Mouse (Mus musculus): Measurements from ENCODE around the gene Prol1. TPM values are rescaled to one million over a fixed set of nuclear protein-coding genes. Genes with fewer than 3 reads are reported as not detected.

Prol1 gene
- polyA plus RNA-seq (2017; shearing (Covaris generic)), result not detected

GRCm38 (mm10) chr5:88317012-88317411 is at the start of gene Prol1:
Gene Prol1 (plus strand): TSS chr5:88317312.

GRCm38 (mm10) chr5:88268619-88269018 is 48.5 kb upstream of the Prol1 start, which contains the start of gene Gm7714:
Gene Gm7714 (plus strand): TSS chr5:88268919.

GRCm38 (mm10) chr5:88375808-88376207 is 58.7 kb downstream of the Prol1 start, which contains the start of gene Amtn:
Gene Amtn (plus strand): TSS chr5:88376108.

Other genes with a start within 250 kb of the Prol1 start
- not detected for gene Smr2, start 230.8 kb upstream of the Prol1 start, polyA plus RNA-seq (2017; shearing (Covaris generic))
- gene Gm11116, start 205.8 kb upstream of the Prol1 start, polyA plus RNA-seq (2017; shearing (Covaris generic)), result not detected
- not detected for gene Gm11115, start 163.2 kb upstream of the Prol1 start, polyA plus RNA-seq (2017; shearing (Covaris generic))
- gene Gm7714, start 48.4 kb upstream of the Prol1 start, polyA plus RNA-seq (2017; shearing (Covaris generic)), result not detected
- not detected for gene Amtn, start 58.8 kb downstream of the Prol1 start, polyA plus RNA-seq (2017; shearing (Covaris generic))
- not detected for gene Ambn, start 138.7 kb downstream of the Prol1 start, polyA plus RNA-seq (2017; shearing (Covaris generic))
- gene Enam, start 170.7 kb downstream of the Prol1 start, polyA plus RNA-seq (2017; shearing (Covaris generic)), result not detected
- 0.32 TPM for gene Jchain, start 210.6 kb downstream of the Prol1 start, polyA plus RNA-seq (2017; shearing (Covaris generic))
- gene Utp3, start 237.2 kb downstream of the Prol1 start, polyA plus RNA-seq (2017; shearing (Covaris generic)), result 74.7 TPM
- 6.4 TPM for gene Rufy3, start 247.7 kb downstream of the Prol1 start, polyA plus RNA-seq (2017; shearing (Covaris generic))